Mouse (Mus musculus): ENCODE measurements around the gene Ssrp1.

Ssrp1 gene

GRCm38 (mm10) chr2:85037047-85038026 is at the start of gene Ssrp1, which contains the start of gene P2rx3:
TSS of gene Ssrp1 (plus strand) at chr2:85037234.
TSS of gene P2rx3 (minus strand) at chr2:85037462.
- peak; percentile 93 for DNase-seq (ENCODE audit: low spot score)

GRCm38 (mm10) chr2:84987930-84988329 is 49.1 kb upstream of the Ssrp1 start, which contains the start of gene Prg3:
TSS of gene Prg3 (plus strand) at chr2:84988215.
- no peak for DNase-seq (ENCODE audit: low spot score)

- no peak for DNase-seq (ENCODE audit: low spot score)
Measured at GRCm38 (mm10) chr2:84996376-84996775, 40.7 kb upstream of the Ssrp1 start.

- DNase-seq (ENCODE audit: low spot score), result no peak
Measured at GRCm38 (mm10) chr2:84999486-85000181, 37.4 kb upstream of the Ssrp1 start.

GRCm38 (mm10) chr2:85001497-85001896 is 35.5 kb upstream of the Ssrp1 start:
- DNase-seq (ENCODE audit: low spot score), result peak; percentile 69

GRCm38 (mm10) chr2:85002575-85002974 is 34.5 kb upstream of the Ssrp1 start:
- no peak for DNase-seq (ENCODE audit: low spot score)

GRCm38 (mm10) chr2:85004341-85004740 is 32.7 kb upstream of the Ssrp1 start:
- DNase-seq (ENCODE audit: low spot score), result peak; percentile 33

GRCm38 (mm10) chr2:85006600-85006999 is 30.4 kb upstream of the Ssrp1 start:
- DNase-seq (ENCODE audit: low spot score), result no peak

- peak; percentile 57 for DNase-seq (ENCODE audit: low spot score)
Measured at GRCm38 (mm10) chr2:85007729-85008128, 29.3 kb upstream of the Ssrp1 start.

GRCm38 (mm10) chr2:85009212-85009611 is 27.8 kb upstream of the Ssrp1 start:
- no peak for DNase-seq (ENCODE audit: low spot score)

GRCm38 (mm10) chr2:85011906-85012604 is 25.0 kb upstream of the Ssrp1 start:
- peak; percentile 85 for DNase-seq (ENCODE audit: low spot score)

GRCm38 (mm10) chr2:85012679-85013078 is 24.4 kb upstream of the Ssrp1 start:
- DNase-seq (ENCODE audit: low spot score), result no peak

GRCm38 (mm10) chr2:85013826-85014587 is 23.0 kb upstream of the Ssrp1 start:
- no peak for DNase-seq (ENCODE audit: low spot score)

- DNase-seq (ENCODE audit: low spot score), result peak; percentile 71
Measured at GRCm38 (mm10) chr2:85014588-85014982, 22.4 kb upstream of the Ssrp1 start.

- peak; percentile 70 for DNase-seq (ENCODE audit: low spot score)
Measured at GRCm38 (mm10) chr2:85022043-85022442, 15.0 kb upstream of the Ssrp1 start.

- DNase-seq (ENCODE audit: low spot score), result peak; percentile 64
Measured at GRCm38 (mm10) chr2:85026178-85026577, 10.9 kb upstream of the Ssrp1 start.

GRCm38 (mm10) chr2:85027281-85027680 is 9.8 kb upstream of the Ssrp1 start:
- DNase-seq (ENCODE audit: low spot score), result no peak

- DNase-seq (ENCODE audit: low spot score), result no peak
Measured at GRCm38 (mm10) chr2:85029897-85030296, 7.1 kb upstream of the Ssrp1 start.

- DNase-seq (ENCODE audit: low spot score), result no peak
Measured at GRCm38 (mm10) chr2:85030989-85031388, 6.0 kb upstream of the Ssrp1 start.

GRCm38 (mm10) chr2:85033121-85033520 is 3.9 kb upstream of the Ssrp1 start:
- DNase-seq (ENCODE audit: low spot score), result peak; percentile 88

- peak; percentile 54 for DNase-seq (ENCODE audit: low spot score)
Measured at GRCm38 (mm10) chr2:85034169-85034568, 2.9 kb upstream of the Ssrp1 start.

All from adipocyte (in vitro differentiated cells).